Mouse (Mus musculus): ENCODE results near the gene Thsd7b. TPM values are rescaled to one million over a fixed set of nuclear protein-coding genes. Genes with fewer than 3 reads are reported as not detected.
A peak's percentile ranks its signal among the peaks of the same experiment; 100 is the strongest.
"Not testable (repeated sequence)": the region's sequence is repeated elsewhere in the genome, so short reads cannot be mapped to it uniquely, and the experiment has no call there.

The Thsd7b gene
- polyA plus RNA-seq, 1 experiment from 2014 or later = 0.82 TPM

GRCm38 (mm10) chr1:130166187-130166586 lies 893.1 kb downstream of the Thsd7b start:
- H3K9ac ChIP-seq (ENCODE audit: low read depth, low read length) = no peak overlapping the region
- no peaks in the 10 kb centered on the region for H3K36me3 ChIP-seq (ENCODE audit: control insufficient read depth, insufficient read depth, low read length)
- H3K4me1 ChIP-seq (replicated peaks; ENCODE audit: control insufficient read depth, insufficient read depth, low read length) = no peaks in the 10 kb centered on the region
- ATAC-seq (replicated peaks; ENCODE audit: low FRiP score) (no peak), DNase-seq (ENCODE audit: low spot score) (no peak)
- no peak overlapping the region for H3K4me3 ChIP-seq (ENCODE audit: low read depth, low read length)
- no peaks in the 10 kb centered on the region for H3K27me3 ChIP-seq (replicated peaks; ENCODE audit: control insufficient read depth, insufficient read depth, low read length)
- no peaks in the 10 kb centered on the region for H3K9me3 ChIP-seq (ENCODE audit: control insufficient read depth, low read length)
- no peak overlapping the region for H3K27ac ChIP-seq (ENCODE audit: low read depth, low read length)
- H3K4me2 ChIP-seq = no peak overlapping the region

- H3K27ac ChIP-seq (ENCODE audit: low read depth, low read length) = no peak overlapping the region
- no peak overlapping the region for H3K9ac ChIP-seq (ENCODE audit: low read depth, low read length)
- H3K4me3 ChIP-seq (ENCODE audit: low read depth, low read length) = no peak overlapping the region
- no peaks in the 10 kb centered on the region for H3K4me1 ChIP-seq (replicated peaks; ENCODE audit: control insufficient read depth, insufficient read depth, low read length)
- DNase-seq (ENCODE audit: low spot score) (no peak), ATAC-seq (replicated peaks; ENCODE audit: low FRiP score) (no peak)
- no peak overlapping the region for H3K4me2 ChIP-seq
- no peaks in the 10 kb centered on the region for H3K36me3 ChIP-seq (ENCODE audit: control insufficient read depth, insufficient read depth, low read length)
- H3K27me3 ChIP-seq (replicated peaks; ENCODE audit: control insufficient read depth, insufficient read depth, low read length) = no peaks in the 10 kb centered on the region
- no peaks in the 10 kb centered on the region for H3K9me3 ChIP-seq (ENCODE audit: control insufficient read depth, low read length)
- 55% methylated on average over 2 of the region's 2 CpGs for WGBS
Measured at GRCm38 (mm10) chr1:130167260-130167659, 894.2 kb downstream of the Thsd7b start.

- no peaks in the 10 kb centered on the region for H3K4me1 ChIP-seq (replicated peaks; ENCODE audit: control insufficient read depth, insufficient read depth, low read length)
- H3K4me3 ChIP-seq (ENCODE audit: low read depth, low read length) = no peak overlapping the region
- DNase-seq (ENCODE audit: low spot score) (no peak), ATAC-seq (replicated peaks; ENCODE audit: low FRiP score) (no peak)
- H3K36me3 ChIP-seq (ENCODE audit: control insufficient read depth, insufficient read depth, low read length) = no peaks in the 10 kb centered on the region
- no peaks in the 10 kb centered on the region for H3K9me3 ChIP-seq (ENCODE audit: control insufficient read depth, low read length)
- H3K4me2 ChIP-seq = no peak overlapping the region
- WGBS = 68% methylated on average over 6 of the region's 6 CpGs
- no peak overlapping the region for H3K9ac ChIP-seq (ENCODE audit: low read depth, low read length)
- no peak overlapping the region for H3K27ac ChIP-seq (ENCODE audit: low read depth, low read length)
- H3K27me3 ChIP-seq (replicated peaks; ENCODE audit: control insufficient read depth, insufficient read depth, low read length) = no peaks in the 10 kb centered on the region
Measured at GRCm38 (mm10) chr1:130169875-130170274, 896.8 kb downstream of the Thsd7b start.

GRCm38 (mm10) chr1:130170290-130170689 lies 897.2 kb downstream of the Thsd7b start:
- ATAC-seq (replicated peaks; ENCODE audit: low FRiP score) = no peak
- WGBS = 88% methylated on average over 1 of the region's 1 CpGs
- H3K4me3 ChIP-seq (ENCODE audit: low read depth, low read length) = no peak overlapping the region
- no peak overlapping the region for H3K27ac ChIP-seq (ENCODE audit: low read depth, low read length)
- H3K36me3 ChIP-seq (ENCODE audit: control insufficient read depth, insufficient read depth, low read length) = no peaks in the 10 kb centered on the region
- H3K4me1 ChIP-seq (replicated peaks; ENCODE audit: control insufficient read depth, insufficient read depth, low read length) = no peaks in the 10 kb centered on the region
- H3K9ac ChIP-seq (ENCODE audit: low read depth, low read length) = no peak overlapping the region
- H3K9me3 ChIP-seq (ENCODE audit: control insufficient read depth, low read length) = no peaks in the 10 kb centered on the region
- H3K27me3 ChIP-seq (replicated peaks; ENCODE audit: control insufficient read depth, insufficient read depth, low read length) = no peaks in the 10 kb centered on the region
- DNase-seq (ENCODE audit: low spot score) = no peak
- no peak overlapping the region for H3K4me2 ChIP-seq

- not testable (repeated sequence) for H3K4me2 ChIP-seq; H3K27me3 ChIP-seq (replicated peaks; ENCODE audit: control insufficient read depth, insufficient read depth, low read length); H3K9me3 ChIP-seq (ENCODE audit: control insufficient read depth, low read length); H3K9ac ChIP-seq (ENCODE audit: low read depth, low read length); H3K4me1 ChIP-seq (replicated peaks; ENCODE audit: control insufficient read depth, insufficient read depth, low read length); DNase-seq (ENCODE audit: low spot score); H3K4me3 ChIP-seq (ENCODE audit: low read depth, low read length); ATAC-seq (replicated peaks; ENCODE audit: low FRiP score); H3K36me3 ChIP-seq (ENCODE audit: control insufficient read depth, insufficient read depth, low read length); H3K27ac ChIP-seq (ENCODE audit: low read depth, low read length)
- 89% methylated on average over 7 of the region's 7 CpGs for WGBS
Measured at GRCm38 (mm10) chr1:130186836-130187235, 913.7 kb downstream of the Thsd7b start.

- Histone ChIP-seq H3K4me1 (replicated peaks; ENCODE audit: control insufficient read depth, insufficient read depth, low read length) (no peaks in the 10 kb centered on the region), H3K27me3 (replicated peaks; ENCODE audit: control insufficient read depth, insufficient read depth, low read length) (no peaks in the 10 kb centered on the region), H3K4me3 (ENCODE audit: low read depth, low read length) (no peak overlapping the region), H3K9me3 (ENCODE audit: control insufficient read depth, low read length) (no peaks in the 10 kb centered on the region), H3K9ac (ENCODE audit: low read depth, low read length) (no peak overlapping the region), H3K36me3 (ENCODE audit: control insufficient read depth, insufficient read depth, low read length) (no peaks in the 10 kb centered on the region), H3K27ac (ENCODE audit: low read depth, low read length) (no peak overlapping the region), H3K4me2 (no peak overlapping the region)
- DNase-seq (ENCODE audit: low spot score) (no peak), ATAC-seq (replicated peaks; ENCODE audit: low FRiP score) (peak; percentile 54; the same call in 1 of the 2 replicates)
- WGBS = 48% methylated on average over 6 of the region's 6 CpGs
Measured at GRCm38 (mm10) chr1:130192190-130193028, 919.3 kb downstream of the Thsd7b start.

- Histone ChIP-seq H3K4me3 (ENCODE audit: low read depth, low read length) (no peak overlapping the region), H3K4me1 (replicated peaks; ENCODE audit: control insufficient read depth, insufficient read depth, low read length) (no peaks in the 10 kb centered on the region), H3K27ac (ENCODE audit: low read depth, low read length) (no peak overlapping the region), H3K36me3 (ENCODE audit: control insufficient read depth, insufficient read depth, low read length) (no peaks in the 10 kb centered on the region), H3K9ac (ENCODE audit: low read depth, low read length) (no peak overlapping the region), H3K9me3 (ENCODE audit: control insufficient read depth, low read length) (no peaks in the 10 kb centered on the region), H3K27me3 (replicated peaks; ENCODE audit: control insufficient read depth, insufficient read depth, low read length) (no peaks in the 10 kb centered on the region), H3K4me2 (no peak overlapping the region)
- ATAC-seq (replicated peaks; ENCODE audit: low FRiP score) (no peak), DNase-seq (ENCODE audit: low spot score) (no peak)
- WGBS = 88% methylated on average over 3 of the region's 3 CpGs
Measured at GRCm38 (mm10) chr1:130217404-130217803, 944.3 kb downstream of the Thsd7b start.

- no peaks in the 10 kb centered on the region for H3K36me3 ChIP-seq (ENCODE audit: control insufficient read depth, insufficient read depth, low read length)
- DNase-seq (ENCODE audit: low spot score) = no peak
- no peak overlapping the region for H3K27ac ChIP-seq (ENCODE audit: low read depth, low read length)
- no peak overlapping the region for H3K4me2 ChIP-seq
- no peaks in the 10 kb centered on the region for H3K27me3 ChIP-seq (replicated peaks; ENCODE audit: control insufficient read depth, insufficient read depth, low read length)
- no peak for ATAC-seq (replicated peaks; ENCODE audit: low FRiP score)
- no peaks in the 10 kb centered on the region for H3K4me1 ChIP-seq (replicated peaks; ENCODE audit: control insufficient read depth, insufficient read depth, low read length)
- H3K9ac ChIP-seq (ENCODE audit: low read depth, low read length) = no peak overlapping the region
- WGBS = 65% methylated on average over 2 of the region's 2 CpGs
- H3K4me3 ChIP-seq (ENCODE audit: low read depth, low read length) = no peak overlapping the region
- H3K9me3 ChIP-seq (ENCODE audit: control insufficient read depth, low read length) = no peaks in the 10 kb centered on the region
Measured at GRCm38 (mm10) chr1:130222904-130223303, 949.8 kb downstream of the Thsd7b start.

- Histone ChIP-seq H3K4me2 (no peak overlapping the region), H3K27me3 (replicated peaks; ENCODE audit: control insufficient read depth, insufficient read depth, low read length) (no peaks in the 10 kb centered on the region), H3K4me1 (replicated peaks; ENCODE audit: control insufficient read depth, insufficient read depth, low read length) (no peaks in the 10 kb centered on the region), H3K27ac (ENCODE audit: low read depth, low read length) (no peak overlapping the region), H3K9ac (ENCODE audit: low read depth, low read length) (no peak overlapping the region), H3K36me3 (ENCODE audit: control insufficient read depth, insufficient read depth, low read length) (no peaks in the 10 kb centered on the region), H3K9me3 (ENCODE audit: control insufficient read depth, low read length) (no peaks in the 10 kb centered on the region), H3K4me3 (ENCODE audit: low read depth, low read length) (no peak overlapping the region)
- no peak for DNase-seq (ENCODE audit: low spot score)
- WGBS = 81% methylated on average over 3 of the region's 3 CpGs
- ATAC-seq (replicated peaks; ENCODE audit: low FRiP score) = no peak
Measured at GRCm38 (mm10) chr1:130245563-130245962, 972.5 kb downstream of the Thsd7b start.
